Mouse (Mus musculus) spleen, postnatal 14 days (tissue): ENCODE measurements at regions not wholly inside any gene's neighbourhood (a gene's known extent, or its start where the extent isn't known, plus 50 kb on each side); places are given as distances from the start of the nearest gene placed in this dataset.

ENCODE experiments used
- DNase-seq, 2 experiments: peaks; one replicate each; pipeline ENCODE4 v3.0.0; 2021 to 2022; ENCODE audit warnings: low spot score in 2 of 2

GRCm38 (mm10) chr11:43370025-43370424 lies 56.0 kb downstream of the Pttg1 start:
- no peak for DNase-seq

- no peak for DNase-seq
These were observed 57.7 kb downstream of the Pttg1 start for GRCm38 (mm10) chr11:43368346-43368745.

- DNase-seq, result no peak
These were observed 64.2 kb downstream of the Pttg1 start for GRCm38 (mm10) chr11:43361858-43362257.

- DNase-seq, result no peak
These were observed 67.4 kb downstream of the Pttg1 start for GRCm38 (mm10) chr11:43358390-43359291.

DNA sequence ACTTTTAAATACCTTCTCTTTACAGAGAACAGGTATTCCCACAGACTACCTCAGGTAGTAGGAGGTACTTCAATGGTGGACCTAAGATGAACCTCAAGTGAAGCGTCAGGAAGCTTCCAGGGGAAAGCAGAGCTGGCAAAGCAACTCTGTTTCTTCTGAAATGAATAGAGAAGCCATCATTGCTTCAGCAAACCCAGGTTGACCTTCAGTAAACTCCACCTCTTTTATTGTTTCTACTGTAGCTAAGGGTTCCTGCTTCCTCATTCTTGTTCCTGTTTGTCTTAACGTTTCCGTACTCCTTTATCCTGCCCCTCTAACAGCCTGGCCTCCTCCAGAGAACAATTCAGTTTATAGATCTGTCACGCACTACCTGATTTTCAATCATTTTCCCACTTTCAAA lies 72.4 kb downstream of the Pttg1 start:
- no peak for DNase-seq

DNA sequence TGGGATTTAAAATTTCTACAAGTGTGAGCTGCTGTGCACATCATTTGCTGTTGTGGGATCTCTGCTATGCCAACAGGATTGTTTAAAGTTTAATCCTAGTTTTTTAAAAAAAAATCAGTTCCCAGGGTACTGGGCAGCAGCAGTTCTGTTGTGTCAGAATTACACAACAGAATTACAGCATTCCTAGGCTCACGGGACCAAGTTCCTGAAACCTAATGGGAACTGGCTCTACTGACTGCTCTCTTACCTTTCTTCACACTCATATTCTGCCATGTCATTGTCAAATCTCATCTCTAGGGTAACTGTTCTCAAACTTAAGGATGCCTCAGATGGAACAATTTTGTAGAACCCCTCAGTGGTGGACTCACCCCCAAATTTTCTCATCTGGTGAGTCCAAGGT lies 73.0 kb downstream of the Pttg1 start:
- no peak for DNase-seq

DNA sequence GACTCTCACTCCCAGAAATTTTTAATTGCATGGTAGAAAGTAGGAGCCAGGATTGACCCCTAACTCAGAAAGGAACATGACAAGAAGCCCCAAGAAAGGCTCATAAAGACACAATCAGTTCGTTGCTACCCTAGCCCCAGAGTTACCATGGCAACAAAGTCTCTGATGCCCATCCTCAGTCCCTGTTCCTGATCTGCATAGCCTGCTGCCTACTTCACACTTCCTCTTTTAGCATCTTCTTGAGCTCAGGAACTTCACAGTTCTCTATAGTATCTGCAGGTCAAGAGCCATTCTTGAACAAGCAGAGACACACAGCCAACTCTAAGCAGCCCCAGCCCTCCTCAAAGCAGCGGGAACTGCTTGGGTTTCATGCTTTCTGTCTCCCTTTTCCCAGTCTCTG lies 74.2 kb downstream of the Pttg1 start:
- no peak for DNase-seq

GRCm38 (mm10) chr11:43351348-43351747 lies 74.7 kb downstream of the Pttg1 start:
- DNase-seq, result no peak

GRCm38 (mm10) chr11:43350242-43350641 lies 75.8 kb downstream of the Pttg1 start:
- DNase-seq, result no peak

DNA sequence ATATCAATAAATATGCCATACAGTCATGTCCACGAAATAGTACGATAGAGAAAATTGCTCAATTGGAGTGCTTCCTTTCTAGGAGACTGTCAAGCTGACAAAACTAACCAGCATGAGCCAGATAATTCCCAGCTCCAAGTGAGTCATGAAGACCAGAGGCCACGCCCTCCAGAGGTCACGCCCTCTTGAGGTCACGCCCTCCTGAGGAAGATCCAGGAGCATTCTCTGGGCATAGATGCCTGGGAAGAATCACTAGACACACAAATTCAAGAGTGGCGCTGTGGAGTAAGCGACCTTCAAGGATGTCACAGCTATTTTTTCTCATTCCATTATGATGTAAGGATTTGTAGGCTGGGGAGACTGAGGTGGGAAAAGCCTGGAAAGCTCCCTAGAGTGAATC lies 76.5 kb downstream of the Pttg1 start:
- DNase-seq, result no peak

- peak; percentile 57 to 74 for DNase-seq
These were observed 77.5 kb downstream of the Pttg1 start for GRCm38 (mm10) chr11:43348571-43348970.

GRCm38 (mm10) chr11:43346489-43346888 lies 79.6 kb downstream of the Pttg1 start:
- DNase-seq, result no peak

GRCm38 (mm10) chr11:43344767-43345561 lies 81.1 kb downstream of the Pttg1 start:
- DNase-seq, result no peak

- DNase-seq, result no peak
These were observed 82.5 kb downstream of the Pttg1 start for GRCm38 (mm10) chr11:43343574-43343973.

- DNase-seq, result no peak
These were observed 87.6 kb downstream of the Pttg1 start for GRCm38 (mm10) chr11:43338377-43338993.

DNA sequence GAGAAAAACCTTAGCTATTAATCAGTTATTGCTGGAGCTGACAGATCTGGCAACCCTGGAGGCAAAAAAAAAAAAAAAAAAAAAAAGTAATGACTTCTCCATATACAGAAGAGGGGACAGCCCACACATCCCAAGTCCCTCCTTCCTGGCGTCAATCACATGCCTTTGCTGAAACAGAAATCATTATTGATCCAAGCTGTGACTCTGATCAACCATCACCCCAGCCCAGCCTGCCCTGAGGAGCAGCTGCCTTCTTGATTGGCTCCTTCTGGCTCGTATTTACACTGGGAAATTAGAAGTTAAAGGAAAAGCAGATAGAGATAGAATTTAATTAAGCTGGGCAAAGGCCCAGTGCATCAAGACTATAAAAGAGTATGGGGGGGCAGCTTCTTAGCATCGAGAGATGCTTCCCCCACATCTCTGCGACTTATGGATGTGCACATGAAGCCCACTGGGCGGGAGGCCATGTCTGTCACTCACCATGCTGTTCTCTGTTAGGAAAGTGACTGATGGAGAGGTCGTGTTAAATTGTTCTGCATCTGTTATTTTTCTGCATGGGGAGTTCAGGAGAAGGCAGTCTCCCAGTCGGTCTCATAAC lies 90.3 kb downstream of the Pttg1 start:
- DNase-seq, result no peak

GRCm38 (mm10) chr11:43333547-43333946 lies 92.5 kb downstream of the Pttg1 start:
- DNase-seq, result no peak

- DNase-seq, result no peak
These were observed 112.1 kb downstream of the Pttg1 start for GRCm38 (mm10) chr11:43313996-43314395.
